11 mouse cellular contexts compared by ENCODE assay signal in genomic region chr7:98550596-98550995, GRCm38 (mm10).
A peak's percentile ranks its signal among the peaks of the same experiment; 100 is the strongest.
DNase-seq lines count a peak whose midpoint lies in the region; ATAC-seq lines count a peak whose summit lies in the region.
"Had no signal": no experiment of that assay in that cellular context is flagged by ENCODE, and none has a peak within 500 bp of the region (broad histone marks: within the 10 kb centered on the region; RNA-seq: fewer than 3 reads in every experiment).

No protein-coding gene starts in this region.

- H3K27me3 ChIP-seq in hindbrain, embryonic 14.5 days (ENCODE audit: control insufficient read depth, insufficient read depth, low read length), result no peaks in the 10 kb centered on the region
- no peaks in the 10 kb centered on the region for H3K27me3 ChIP-seq in hindbrain, embryonic 12.5 days
- no peaks in the 10 kb centered on the region for H3K27me3 ChIP-seq in heart, embryonic 13.5 days (replicated peaks)
- no peaks in the 10 kb centered on the region for H3K27me3 ChIP-seq in limb, embryonic 10.5 days (ENCODE audit: low read depth, poor library complexity, severe bottlenecking)
- H3K27me3 ChIP-seq: forebrain, embryonic 15.5 days had no signal

- no peaks in the 10 kb centered on the region for H3K9me3 ChIP-seq in hindbrain, embryonic 14.5 days (ENCODE audit: control insufficient read depth, low read length)
- H3K9me3 ChIP-seq in hindbrain, embryonic 12.5 days (replicated peaks), result no peaks in the 10 kb centered on the region
- H3K9me3 ChIP-seq in heart, embryonic 13.5 days, result no peaks in the 10 kb centered on the region
- no peaks in the 10 kb centered on the region for H3K9me3 ChIP-seq in limb, embryonic 10.5 days (replicated peaks)
- H3K9me3 ChIP-seq: forebrain, embryonic 15.5 days had no signal

- H3K4me2 ChIP-seq in hindbrain, embryonic 14.5 days (replicated peaks), result no peak overlapping the region
- no peak overlapping the region for H3K4me2 ChIP-seq in hindbrain, embryonic 12.5 days (replicated peaks)
- H3K4me2 ChIP-seq in heart, embryonic 13.5 days, result peak overlapping the region; percentile 24
- H3K4me2 ChIP-seq: forebrain, embryonic 15.5 days had no signal

- WGBS in hindbrain, embryonic 14.5 days, result 53% methylated on average over 2 of the region's 2 CpGs
- WGBS in hindbrain, embryonic 12.5 days, result 40% methylated on average over 2 of the region's 2 CpGs
- WGBS in heart, embryonic 13.5 days, result 10% methylated on average over 2 of the region's 2 CpGs
- 37% methylated on average over 2 of the region's 2 CpGs for WGBS in limb, embryonic 10.5 days

- H3K4me1 ChIP-seq in hindbrain, embryonic 14.5 days (replicated peaks; ENCODE audit: control insufficient read depth, insufficient read depth, low read length), result no peaks in the 10 kb centered on the region
- H3K4me1 ChIP-seq in hindbrain, embryonic 12.5 days, result no peaks in the 10 kb centered on the region
- H3K4me1 ChIP-seq in heart, embryonic 13.5 days, result peaks cover 43% of the 10 kb centered on the region
- peaks cover 10% of the 10 kb centered on the region; the same call in 1 of the 2 replicates for H3K4me1 ChIP-seq in limb, embryonic 10.5 days
- H3K4me1 ChIP-seq: forebrain, embryonic 15.5 days had no signal

- no peak overlapping the region for H3K9ac ChIP-seq in hindbrain, embryonic 14.5 days
- H3K9ac ChIP-seq in hindbrain, embryonic 12.5 days, result no peak overlapping the region
- H3K9ac ChIP-seq in heart, embryonic 13.5 days, result 0 out of 2 replicates have a peak overlapping the region, but pooled peaks have one; percentile 33
- H3K9ac ChIP-seq: forebrain, embryonic 15.5 days; liver, embryonic 14.5 days had no signal

- no peak for DNase-seq in hindbrain, embryonic 14.5 days (ENCODE audit: low spot score)
- DNase-seq in R1 (ENCODE audit: low read depth, low spot score), result peak; percentile 65
- no peak for DNase-seq in limb, embryonic 10.5 days (ENCODE audit: low spot score)
- DNase-seq in cerebellum, postnatal 4 days (ENCODE audit: low spot score in 2 of 2), result no peak
- no peak for DNase-seq in gastrocnemius, adult 8-10 months (ENCODE audit: low spot score in 2 of 2)
- DNase-seq: cerebellum, adult 9-10 months had no signal

- H3K36me3 ChIP-seq in hindbrain, embryonic 14.5 days (replicated peaks; ENCODE audit: control insufficient read depth, insufficient read depth), result no peaks in the 10 kb centered on the region
- H3K36me3 ChIP-seq in hindbrain, embryonic 12.5 days, result no peaks in the 10 kb centered on the region
- H3K36me3 ChIP-seq in heart, embryonic 13.5 days, result no peaks in the 10 kb centered on the region
- no peaks in the 10 kb centered on the region for H3K36me3 ChIP-seq in limb, embryonic 10.5 days
- H3K36me3 ChIP-seq: forebrain, embryonic 15.5 days had no signal

- ATAC-seq in hindbrain, embryonic 14.5 days (ENCODE audit: low FRiP score), result no peak
- no peak for ATAC-seq in hindbrain, embryonic 12.5 days (ENCODE audit: low FRiP score)
- no peak; the same call in 1 of the 2 replicates for ATAC-seq in heart, embryonic 13.5 days (ENCODE audit: extremely low read depth, insufficient number of reproducible peaks, low FRiP score, low TSS enrichment)
- ATAC-seq in erythroblast, adult 5-6 weeks (replicated peaks; ENCODE audit: low FRiP score, poor library complexity, severe bottlenecking), result no peak
- ATAC-seq: forebrain, embryonic 15.5 days had no signal

- H3K4me3 ChIP-seq in hindbrain, embryonic 14.5 days (replicated peaks; ENCODE audit: low read length), result no peak overlapping the region
- no peak overlapping the region for H3K4me3 ChIP-seq in hindbrain, embryonic 12.5 days
- no peak overlapping the region for H3K4me3 ChIP-seq in heart, embryonic 13.5 days
- no peak overlapping the region for H3K4me3 ChIP-seq in limb, embryonic 10.5 days
- H3K4me3 ChIP-seq: forebrain, embryonic 15.5 days had no signal

- H3K27ac ChIP-seq in hindbrain, embryonic 14.5 days, result peak overlapping the region; percentile 38; the same call in 1 of the 2 replicates
- H3K27ac ChIP-seq in hindbrain, embryonic 12.5 days, result no peak overlapping the region
- H3K27ac ChIP-seq in heart, embryonic 13.5 days (replicated peaks), result peak overlapping the region; percentile 68
- H3K27ac ChIP-seq in limb, embryonic 10.5 days, result peak overlapping the region; percentile 8; the same call in 1 of the 2 replicates
- H3K27ac ChIP-seq: forebrain, embryonic 15.5 days; liver, embryonic 14.5 days had no signal
